Mouse (Mus musculus): ENCODE measurements around the gene Vps16. TPM values are rescaled to one million over a fixed set of nuclear protein-coding genes. Genes with fewer than 3 reads are reported as not detected.

Gene Vps16
- polyA plus RNA-seq, 1 experiment = 55.8 TPM

DNA sequence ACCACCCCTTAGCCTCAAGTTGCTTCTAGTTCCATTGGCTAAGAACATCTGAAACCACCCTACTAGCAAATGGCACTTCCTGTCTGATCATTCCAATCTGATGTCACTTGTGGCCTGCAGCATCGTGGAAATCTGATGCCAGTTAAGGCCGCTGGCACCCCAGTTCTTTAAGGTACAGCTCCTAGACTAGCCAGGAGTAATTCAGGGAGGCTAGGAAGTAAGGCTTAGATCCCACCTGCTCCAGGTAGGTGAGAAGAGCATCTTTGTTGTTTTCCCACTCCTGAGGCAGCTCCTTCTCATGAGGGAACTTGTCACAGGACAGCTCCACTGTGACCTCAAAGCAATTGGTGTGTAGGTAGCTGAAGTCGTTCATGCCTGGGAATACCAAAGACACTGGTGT is 31.3 kb upstream of the Vps16 start:
- TF ChIP-seq CTCF (IDR thresholded peaks at IDR 0.05; ENCODE audit: control insufficient read depth, insufficient read depth, insufficient replicate concordance, low read depth, low read length) (no peak), POLR2A (IDR thresholded peaks at IDR 0.05; ENCODE audit: control insufficient read depth, low read depth, low read length) (no peak)
- H3K36me3 ChIP-seq (ENCODE audit: control insufficient read depth, insufficient read depth, low read length) = no peaks in the 10 kb centered on the region
- H3K27me3 ChIP-seq (ENCODE audit: control insufficient read depth, insufficient read depth, low read length) = no peaks in the 10 kb centered on the region
- peak overlapping the region; percentile 72 for H3K4me3 ChIP-seq (ENCODE audit: control insufficient read depth, low read depth, low read length)
- peaks cover 8% of the 10 kb centered on the region for H3K4me1 ChIP-seq (ENCODE audit: control insufficient read depth, insufficient read depth, low read length)
- no peak overlapping the region for H3K27ac ChIP-seq (ENCODE audit: control insufficient read depth, insufficient read depth, low read depth, low read length)

DNA sequence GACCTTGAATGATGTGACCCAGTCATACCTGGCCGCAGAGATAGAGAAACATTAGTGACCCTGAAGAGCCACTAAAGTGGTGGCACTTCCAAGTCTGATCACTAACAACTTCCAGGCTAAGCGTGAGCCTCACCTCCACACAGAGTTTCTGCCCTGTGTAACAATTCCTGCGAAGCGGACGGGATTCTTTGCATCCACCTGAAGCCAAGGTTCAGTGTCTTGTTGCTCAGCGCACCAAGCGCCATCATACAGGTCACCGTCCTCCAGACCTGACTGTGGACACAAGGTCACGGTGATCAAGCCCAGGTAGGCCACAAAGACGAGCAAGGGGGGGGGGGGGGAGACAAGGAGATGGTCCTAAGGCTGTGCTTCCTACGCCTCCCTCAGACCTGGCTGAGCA is 28.4 kb upstream of the Vps16 start:
- H3K27me3 ChIP-seq (ENCODE audit: control insufficient read depth, insufficient read depth, low read length) = no peaks in the 10 kb centered on the region
- no peak overlapping the region for H3K27ac ChIP-seq (ENCODE audit: control insufficient read depth, insufficient read depth, low read depth, low read length)
- H3K36me3 ChIP-seq (ENCODE audit: control insufficient read depth, insufficient read depth, low read length) = no peaks in the 10 kb centered on the region
- H3K4me3 ChIP-seq (ENCODE audit: control insufficient read depth, low read depth, low read length) = peak overlapping the region; percentile 72
- TF ChIP-seq POLR2A (IDR thresholded peaks at IDR 0.05; ENCODE audit: control insufficient read depth, low read depth, low read length) (no peak), CTCF (IDR thresholded peaks at IDR 0.05; ENCODE audit: control insufficient read depth, insufficient read depth, insufficient replicate concordance, low read depth, low read length) (no peak)
- peaks cover 13% of the 10 kb centered on the region for H3K4me1 ChIP-seq (ENCODE audit: control insufficient read depth, insufficient read depth, low read length)

- Histone ChIP-seq H3K36me3 (ENCODE audit: control insufficient read depth, insufficient read depth, low read length) (no peaks in the 10 kb centered on the region), H3K4me1 (ENCODE audit: control insufficient read depth, insufficient read depth, low read length) (peaks cover 13% of the 10 kb centered on the region), H3K27ac (ENCODE audit: control insufficient read depth, insufficient read depth, low read depth, low read length) (no peak within 1 kb of the TSS; the same call in 1 of the 2 replicates), H3K4me3 (ENCODE audit: control insufficient read depth, low read depth, low read length) (peak within 1 kb of the TSS; percentile 72), H3K27me3 (ENCODE audit: control insufficient read depth, insufficient read depth, low read length) (no peaks in the 10 kb centered on the region)
- no peak for TF ChIP-seq CTCF (IDR thresholded peaks at IDR 0.05; ENCODE audit: control insufficient read depth, insufficient read depth, insufficient replicate concordance, low read depth, low read length)
- no peak for TF ChIP-seq POLR2A (IDR thresholded peaks at IDR 0.05; ENCODE audit: control insufficient read depth, low read depth, low read length)
These were observed 26.8 kb upstream of the Vps16 start, which contains the start of gene Cpxm1 for GRCm38 (mm10) chr2:130397186-130397985. Gene Cpxm1 (minus strand): TSS chr2:130397574.

DNA sequence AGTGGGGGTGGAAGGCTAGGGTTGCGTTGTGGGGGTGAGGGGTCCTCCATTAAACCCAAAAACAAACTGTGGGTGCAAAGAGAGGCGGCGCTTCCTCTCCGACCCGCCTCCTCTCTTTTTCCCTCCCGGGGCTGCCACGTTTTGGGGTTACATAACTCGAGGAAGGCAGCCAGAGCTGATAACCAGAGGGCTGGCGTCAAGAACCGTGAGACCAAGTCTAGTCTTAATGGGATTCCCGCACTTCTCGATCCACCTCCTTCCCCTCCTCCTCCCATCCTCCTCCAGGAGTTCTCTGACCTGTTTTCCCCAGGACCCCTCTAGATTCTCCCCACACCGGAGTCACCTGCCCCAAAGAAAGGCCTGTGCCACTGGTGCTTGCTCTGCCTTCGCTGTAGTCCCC is 26.0 kb upstream of the Vps16 start:
- Histone ChIP-seq H3K4me3 (ENCODE audit: control insufficient read depth, low read depth, low read length) (peak overlapping the region; percentile 72), H3K27ac (ENCODE audit: control insufficient read depth, insufficient read depth, low read depth, low read length) (no peak overlapping the region)
- TF ChIP-seq CTCF (IDR thresholded peaks at IDR 0.05; ENCODE audit: control insufficient read depth, insufficient read depth, insufficient replicate concordance, low read depth, low read length) (no peak), POLR2A (IDR thresholded peaks at IDR 0.05; ENCODE audit: control insufficient read depth, low read depth, low read length) (no peak)

GRCm38 (mm10) chr2:130400046-130400445 is 24.1 kb upstream of the Vps16 start:
- no peaks in the 10 kb centered on the region for H3K36me3 ChIP-seq (ENCODE audit: control insufficient read depth, insufficient read depth, low read length)
- TF ChIP-seq CTCF (IDR thresholded peaks at IDR 0.05; ENCODE audit: control insufficient read depth, insufficient read depth, insufficient replicate concordance, low read depth, low read length) (no peak), POLR2A (IDR thresholded peaks at IDR 0.05; ENCODE audit: control insufficient read depth, low read depth, low read length) (no peak)
- no peak overlapping the region for H3K27ac ChIP-seq (ENCODE audit: control insufficient read depth, insufficient read depth, low read depth, low read length)
- no peaks in the 10 kb centered on the region for H3K27me3 ChIP-seq (ENCODE audit: control insufficient read depth, insufficient read depth, low read length)
- H3K4me3 ChIP-seq (ENCODE audit: control insufficient read depth, low read depth, low read length) = no peak overlapping the region
- peaks cover 13% of the 10 kb centered on the region for H3K4me1 ChIP-seq (ENCODE audit: control insufficient read depth, insufficient read depth, low read length)

More for the DNA sequence above, 26.0 kb upstream of the Vps16 start:
- Histone ChIP-seq H3K36me3 (ENCODE audit: control insufficient read depth, insufficient read depth, low read length) (no peaks in the 10 kb centered on the region), H3K27me3 (ENCODE audit: control insufficient read depth, insufficient read depth, low read length) (no peaks in the 10 kb centered on the region), H3K4me1 (ENCODE audit: control insufficient read depth, insufficient read depth, low read length) (peaks cover 13% of the 10 kb centered on the region)

DNA sequence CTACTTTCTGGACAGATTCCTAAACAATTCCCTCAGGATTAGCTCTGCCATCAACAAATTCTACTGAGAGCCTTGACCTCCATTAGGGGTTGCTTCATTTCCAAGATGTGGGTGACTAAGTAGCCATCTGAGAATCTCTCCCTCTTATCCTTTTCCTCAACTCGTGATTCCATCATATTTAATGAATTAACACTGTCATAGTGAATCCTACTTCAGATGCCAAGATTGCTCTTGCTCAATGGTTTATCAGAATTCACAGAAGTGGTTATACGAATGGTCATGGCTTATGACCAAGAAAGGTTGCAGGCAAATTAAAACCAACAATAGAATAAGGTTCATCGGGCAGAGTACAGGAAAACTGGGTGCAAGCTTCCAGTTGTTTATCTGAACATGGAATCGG is 22.2 kb upstream of the Vps16 start:
- H3K4me3 ChIP-seq (ENCODE audit: control insufficient read depth, low read depth, low read length) = no peak overlapping the region
- TF ChIP-seq CTCF (IDR thresholded peaks at IDR 0.05; ENCODE audit: control insufficient read depth, insufficient read depth, insufficient replicate concordance, low read depth, low read length) (no peak), POLR2A (IDR thresholded peaks at IDR 0.05; ENCODE audit: control insufficient read depth, low read depth, low read length) (no peak)
- H3K27ac ChIP-seq (ENCODE audit: control insufficient read depth, insufficient read depth, low read depth, low read length) = no peak overlapping the region
- H3K27me3 ChIP-seq (ENCODE audit: control insufficient read depth, insufficient read depth, low read length) = no peaks in the 10 kb centered on the region
- H3K4me1 ChIP-seq (ENCODE audit: control insufficient read depth, insufficient read depth, low read length) = peaks cover 11% of the 10 kb centered on the region
- no peaks in the 10 kb centered on the region for H3K36me3 ChIP-seq (ENCODE audit: control insufficient read depth, insufficient read depth, low read length)

DNA sequence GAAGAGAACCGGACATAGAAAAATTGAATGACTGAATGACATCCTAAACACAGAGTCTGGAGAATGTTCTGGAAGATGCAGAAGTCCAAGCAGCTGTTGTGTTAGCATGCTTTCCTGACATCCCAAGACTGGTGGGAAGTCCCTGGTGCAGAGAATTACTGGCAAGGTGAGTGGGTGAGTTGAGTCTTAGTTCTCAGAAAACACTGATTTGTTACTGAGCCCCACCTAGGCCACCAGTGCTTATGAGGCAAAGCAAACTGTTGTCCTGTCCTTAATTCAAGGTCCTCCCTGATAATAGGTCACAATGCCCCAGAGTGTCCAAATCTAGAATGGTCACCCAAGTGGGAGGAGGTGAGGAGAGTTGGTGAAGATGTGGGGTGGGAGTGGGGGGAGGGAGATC is 19.2 kb upstream of the Vps16 start, which contains the start of the genes Gm28372 and 1700020A23Rik:
TSS of gene Gm28372 (plus strand) at position 301 of the 400 bp plus-strand sequence.
TSS of gene 1700020A23Rik (plus strand) at position 321 of the 400 bp plus-strand sequence.
- H3K4me3 ChIP-seq (ENCODE audit: control insufficient read depth, low read depth, low read length) = peak within 1 kb of the TSS; percentile 62
- no peaks in the 10 kb centered on the region for H3K36me3 ChIP-seq (ENCODE audit: control insufficient read depth, insufficient read depth, low read length)
- H3K27ac ChIP-seq (ENCODE audit: control insufficient read depth, insufficient read depth, low read depth, low read length) = peak within 1 kb of the TSS; percentile 30; the same call in 1 of the 2 replicates
- no peaks in the 10 kb centered on the region for H3K4me1 ChIP-seq (ENCODE audit: control insufficient read depth, insufficient read depth, low read length)
- H3K27me3 ChIP-seq (ENCODE audit: control insufficient read depth, insufficient read depth, low read length) = no peaks in the 10 kb centered on the region
- TF ChIP-seq POLR2A (IDR thresholded peaks at IDR 0.05; ENCODE audit: control insufficient read depth, low read depth, low read length) (no peak), CTCF (IDR thresholded peaks at IDR 0.05; ENCODE audit: control insufficient read depth, insufficient read depth, insufficient replicate concordance, low read depth, low read length) (no peak)

Data from testis, adult 2 months (tissue).